Mouse (Mus musculus) CH12.LX (cell line): ENCODE measurements at regions not wholly inside any gene's neighbourhood (a gene's known extent, or its start where the extent isn't known, plus 50 kb on each side); places are given as distances from the start of the nearest gene placed in this dataset.

ENCODE experiments used
- DNase-seq: peaks from one replicate; pipeline ENCODE4 v3.0.0-alpha.2; 2013; ENCODE audit errors: extremely low read depth
- H3K27ac ChIP-seq: 2 replicates; pipeline ENCODE4 v1.5.1; 2012; ENCODE audit warnings: low read depth, mild to moderate bottlenecking, control low read depth, moderate library complexity; ENCODE audit not compliant: insufficient read depth
- H3K27me3 ChIP-seq: replicated peaks from 2 replicates; pipeline ENCODE3; 2012; ENCODE audit warnings: inconsistent platforms
- H3K36me3 ChIP-seq, 2 experiments: replicated peaks in 1 of 2; 2 replicates each; pipeline versions ENCODE3 to v1.6.1; 2012; ENCODE audit warnings: inconsistent platforms in 1 of 2, low read length in 1 of 2, mild to moderate bottlenecking in 1 of 2, mixed read lengths in 1 of 2, moderate library complexity in 1 of 2; ENCODE audit not compliant: control insufficient read depth in 1 of 2, insufficient read depth in 1 of 2
- H3K4me1 ChIP-seq, 2 experiments: 2 replicates each; pipeline ENCODE4 v1.6.1; 2012; ENCODE audit warnings: inconsistent platforms in 1 of 2, moderate library complexity in 1 of 2; ENCODE audit not compliant: insufficient read depth in 2 of 2, control insufficient read depth in 1 of 2
- H3K4me2 ChIP-seq: 2 replicates; pipeline ENCODE4 v1.6.1; 2012; ENCODE audit warnings: low read depth, mild to moderate bottlenecking, control low read depth; ENCODE audit not compliant: poor library complexity, insufficient read depth, severe bottlenecking
- H3K4me3 ChIP-seq, 3 experiments: fragments of 150-350 bp in 1 of 3; sonication (generic) in 1 of 3; replicated peaks in 1 of 3; 2 replicates each; pipeline versions ENCODE3 to v1.5.1; 2011 to 2012; ENCODE audit warnings: low read depth in 2 of 3, low read length in 2 of 3, mild to moderate bottlenecking in 2 of 3, moderate library complexity in 2 of 3, control low read depth in 1 of 3, improper control_type of control experiment in 1 of 3, inconsistent platforms in 1 of 3, mixed read lengths in 1 of 3; ENCODE audit not compliant: poor library complexity in 1 of 3
- H3K79me2 ChIP-seq: replicated peaks from 2 replicates; pipeline ENCODE4 v1.6.1; 2012; ENCODE audit warnings: mild to moderate bottlenecking, moderate library complexity; ENCODE audit not compliant: control insufficient read depth, poor library complexity, insufficient read depth, severe bottlenecking; ENCODE audit errors: extremely low read depth
- H3K9ac ChIP-seq: 2 replicates; pipeline ENCODE4 v1.6.1; 2012; ENCODE audit warnings: low read depth, mild to moderate bottlenecking, control low read depth, moderate library complexity; ENCODE audit not compliant: insufficient read depth
- H3K9me3 ChIP-seq: replicated peaks from 2 replicates; pipeline ENCODE3; 2012; ENCODE audit warnings: low read length, inconsistent platforms, mixed read lengths
- BHLHE40 ChIP-seq: IDR thresholded peaks from 2 replicates; pipeline ENCODE4 v1.6.1; 2011; ENCODE audit warnings: mild to moderate bottlenecking, low read depth, low read length, improper control_type of control experiment
- CHD1 ChIP-seq: IDR thresholded peaks from 2 replicates; pipeline ENCODE4 v1.6.1; 2012; ENCODE audit warnings: low read depth, low read length, improper control_type of control experiment, inconsistent platforms
- CTCF ChIP-seq, 2 experiments: IDR thresholded peaks in 1 of 2; conservative IDR thresholded peaks in 1 of 2; 2 replicates each; pipeline ENCODE4 v1.5.1; 2011 to 2012; ENCODE audit warnings: low read depth in 2 of 2, low read length in 2 of 2, improper control_type of control experiment in 1 of 2, inconsistent platforms in 1 of 2, mild to moderate bottlenecking in 1 of 2, moderate library complexity in 1 of 2
- EP300 ChIP-seq: IDR thresholded peaks from 2 replicates; pipeline ENCODE4 v1.6.1; 2011; ENCODE audit warnings: low read length, improper control_type of control experiment
- ETS1 ChIP-seq: conservative IDR thresholded peaks from 2 replicates; pipeline ENCODE4 v1.6.1; 2012; ENCODE audit warnings: low read depth, mild to moderate bottlenecking, inconsistent platforms, low read length, improper control_type of control experiment, moderate library complexity
- GABPA ChIP-seq: IDR thresholded peaks from 2 replicates; pipeline ENCODE4 v1.6.1; 2012; ENCODE audit warnings: low read depth, low read length, improper control_type of control experiment, inconsistent platforms; ENCODE audit not compliant: insufficient replicate concordance
- JUN ChIP-seq: IDR thresholded peaks from 2 replicates; pipeline ENCODE4 v1.6.1; 2011; ENCODE audit warnings: low read depth, mild to moderate bottlenecking, low read length, improper control_type of control experiment, moderate library complexity; ENCODE audit not compliant: insufficient read depth
- KAT2A ChIP-seq: IDR thresholded peaks from 2 replicates; pipeline ENCODE4 v1.6.1; 2012; ENCODE audit warnings: low read length, improper control_type of control experiment, inconsistent platforms; ENCODE audit not compliant: insufficient replicate concordance
- MAZ ChIP-seq: IDR thresholded peaks from 2 replicates; pipeline ENCODE4 v1.6.1; 2012; ENCODE audit warnings: low read depth, mild to moderate bottlenecking, inconsistent platforms, low read length, improper control_type of control experiment, moderate library complexity
- MEF2A ChIP-seq: IDR thresholded peaks from 2 replicates; pipeline ENCODE4 v1.6.1; 2014; ENCODE audit warnings: low read depth, mild to moderate bottlenecking, inconsistent platforms, low read length, improper control_type of control experiment, borderline replicate concordance
- MXI1 ChIP-seq: IDR thresholded peaks from 2 replicates; pipeline ENCODE4 v1.6.1; 2011; ENCODE audit warnings: mild to moderate bottlenecking, low read depth, low read length, improper control_type of control experiment
- MYC ChIP-seq: IDR thresholded peaks from 2 replicates; pipeline ENCODE4 v1.6.1; 2011; ENCODE audit warnings: low read depth, mild to moderate bottlenecking, improper control_type of control experiment, low read length
- NELFE ChIP-seq: IDR thresholded peaks from 2 replicates; pipeline ENCODE4 v1.6.1; 2011; ENCODE audit warnings: low read depth, low read length, improper control_type of control experiment
- NRF1 ChIP-seq: IDR thresholded peaks from 2 replicates; pipeline ENCODE4 v1.6.1; 2014; ENCODE audit warnings: low read depth, mild to moderate bottlenecking, inconsistent platforms, low read length, improper control_type of control experiment, moderate library complexity
- PAX5 ChIP-seq: IDR thresholded peaks from 2 replicates; pipeline ENCODE4 v1.6.1; 2012; ENCODE audit warnings: low read length, inconsistent platforms, mixed read lengths
- POLR2AphosphoS2 ChIP-seq: IDR thresholded peaks from 2 replicates; pipeline ENCODE4 v1.6.1; 2011; ENCODE audit warnings: low read depth, low read length, improper control_type of control experiment
- RAD21 ChIP-seq: IDR thresholded peaks from 2 replicates; pipeline ENCODE4 v1.6.1; 2011; ENCODE audit warnings: low read depth, mild to moderate bottlenecking, low read length, improper control_type of control experiment, moderate library complexity
- SIN3A ChIP-seq: IDR thresholded peaks from 2 replicates; pipeline ENCODE4 v1.6.1; 2012; ENCODE audit warnings: low read length, improper control_type of control experiment, inconsistent platforms
- TBP ChIP-seq: conservative IDR thresholded peaks from 2 replicates; pipeline ENCODE4 v1.6.1; 2011; ENCODE audit warnings: low read depth, low read length, improper control_type of control experiment
- USF1 ChIP-seq: IDR thresholded peaks from 2 replicates; pipeline ENCODE4 v1.6.1; 2014; ENCODE audit warnings: low read depth, mild to moderate bottlenecking, inconsistent platforms, low read length, improper control_type of control experiment
- USF2 ChIP-seq: conservative IDR thresholded peaks from 2 replicates; pipeline ENCODE4 v1.6.1; 2011; ENCODE audit warnings: low read depth, low read length, improper control_type of control experiment
- ZKSCAN1 ChIP-seq: IDR thresholded peaks from 2 replicates; pipeline ENCODE4 v1.6.1; 2012; ENCODE audit warnings: low read depth, inconsistent platforms, low read length, improper control_type of control experiment, borderline replicate concordance
- ZMIZ1 ChIP-seq: IDR thresholded peaks from 2 replicates; pipeline ENCODE4 v1.6.1; 2012; ENCODE audit warnings: low read depth, mild to moderate bottlenecking, inconsistent platforms, low read length, improper control_type of control experiment
- dilution Hi-C: fragments of 300-500 bp; cut with MboI; formaldehyde crosslinking; loops from 2 replicates; pipeline ENCODE4 v1.14.3; 2020; ENCODE audit warnings: low sequenced_read_pairs; ENCODE audit not compliant: extremely low pct_unique_long_range_greater_than_20kb, extremely low pct_ligation_motif_present
- in situ Hi-C: fragments of 300-500 bp; cut with MboI; formaldehyde crosslinking; loops from 3 replicates; pipeline ENCODE4 v1.14.3; 2019; ENCODE audit warnings: low sequenced_read_pairs, low pct_ligation_motif_present, low pct_unique_long_range_greater_than_20kb, mixed read lengths

- Histone ChIP-seq H3K4me1 (peaks cover 3 to 25% of the 10 kb centered on the region in 2 experiments), H3K4me3 (no peak overlapping the region), H3K27ac (no peak overlapping the region), H3K27me3 (no peaks in the 10 kb centered on the region), H3K9ac (no peak overlapping the region)
- dilution Hi-C loops = no loop called here
- no peak for DNase-seq
- TF ChIP-seq RAD21 (no peak), KAT2A (no peak), USF2 (no peak), CTCF (conservative IDR thresholded peaks at IDR 0.05 in 1 of 2, IDR thresholded peaks at IDR 0.05 in 1 of 2; ENCODE audit: low read depth in 2 of 2, low read length in 2 of 2) (no peak), ZMIZ1 (no peak), EP300 (no peak), SIN3A (no peak), MEF2A (no peak), ZKSCAN1 (no peak), ETS1 (no peak), CHD1 (no peak), PAX5 (no peak), USF1 (no peak), MXI1 (no peak), JUN (no peak), GABPA (no peak), POLR2AphosphoS2 (no peak)
- TF ChIP-seq, all 38 proteins: peak for 0
- H3K9me3 ChIP-seq = peaks cover 4% of the 10 kb centered on the region
- no peaks in the 10 kb centered on the region for H3K36me3 ChIP-seq
- in situ Hi-C loops = no loop called here
- H3K4me2 ChIP-seq = no peak overlapping the region
- no peaks in the 10 kb centered on the region for H3K79me2 ChIP-seq
Measured at GRCm38 (mm10) chr14:33734446-33735043, 145.5 kb downstream of the Ptpn20 start.

GRCm38 (mm10) chr14:33735653-33736052 lies 146.6 kb downstream of the Ptpn20 start:
- DNase-seq = no peak
- Histone ChIP-seq H3K4me2 (no peak overlapping the region), H3K9ac (no peak overlapping the region)
- TF ChIP-seq EP300 = no peak
- TF ChIP-seq CTCF (conservative IDR thresholded peaks at IDR 0.05 in 1 of 2, IDR thresholded peaks at IDR 0.05 in 1 of 2; ENCODE audit: low read depth in 2 of 2, low read length in 2 of 2) = no peak
- TF ChIP-seq ETS1 = no peak
- no peak for TF ChIP-seq MYC
- no peak for TF ChIP-seq BHLHE40
- no peak for TF ChIP-seq TBP
- TF ChIP-seq NRF1 = no peak
- TF ChIP-seq ZMIZ1 = no peak
- TF ChIP-seq POLR2AphosphoS2 = no peak
- TF ChIP-seq NELFE = no peak
- no peak for TF ChIP-seq MXI1
- TF ChIP-seq RAD21 = no peak
- TF ChIP-seq USF1 = no peak
- TF ChIP-seq KAT2A = no peak
- TF ChIP-seq MAZ = no peak
- TF ChIP-seq, all 38 proteins: peak for 0
- H3K4me1 ChIP-seq = peaks cover 3 to 18% of the 10 kb centered on the region in 2 experiments
- no peak overlapping the region for H3K4me3 ChIP-seq
- no peaks in the 10 kb centered on the region for H3K79me2 ChIP-seq
- no peaks in the 10 kb centered on the region for H3K36me3 ChIP-seq
- H3K27ac ChIP-seq = no peak overlapping the region
- dilution Hi-C loops (no loop called here), in situ Hi-C loops (no loop called here)
- H3K9me3 ChIP-seq = peaks cover 4% of the 10 kb centered on the region
- no peaks in the 10 kb centered on the region for H3K27me3 ChIP-seq
